In the genomic region with DNA sequence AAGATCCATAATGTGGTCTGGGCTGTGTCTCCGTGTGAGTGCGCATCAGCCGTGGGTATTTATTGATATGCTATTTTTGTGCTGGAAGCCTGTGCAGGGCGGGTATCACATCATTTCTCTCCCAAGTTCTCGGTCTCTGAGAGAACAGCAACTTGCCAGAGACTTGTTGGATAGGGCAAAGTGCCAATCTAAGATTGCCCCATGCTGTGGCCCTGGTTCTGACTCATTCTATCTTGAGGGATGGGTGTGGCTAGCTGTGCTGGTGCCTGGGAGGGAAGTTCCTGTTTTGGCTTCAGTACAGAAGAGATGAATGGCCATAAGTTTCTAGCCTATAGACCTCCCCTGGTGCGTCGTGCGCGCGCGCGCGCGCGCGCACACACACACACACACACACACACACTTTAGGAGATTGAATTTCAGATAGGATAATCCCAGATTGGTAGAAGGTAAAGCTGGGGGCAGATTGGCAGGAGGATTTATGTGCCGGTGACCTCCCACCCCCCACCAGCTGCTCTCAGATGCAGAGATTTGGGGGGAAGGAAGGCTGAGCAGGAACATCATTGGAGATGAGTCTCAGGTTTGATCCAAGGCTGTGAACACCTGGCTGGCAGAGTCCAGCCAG, we compare ENCODE assay signal across 11 mouse cellular contexts. TPM values are rescaled to one million over a fixed set of nuclear protein-coding genes. Genes with fewer than 3 reads are reported as not detected.
DNase-seq lines count a peak whose midpoint lies in the region.
"Had no signal": no experiment of that assay in that cellular context is flagged by ENCODE, and none has a peak within 500 bp of the region (broad histone marks: within the 10 kb centered on the region; RNA-seq: fewer than 3 reads in every experiment).

No protein-coding gene starts in this region.

- H3K27me3 ChIP-seq in splenic B cell, adult 2 months (ENCODE audit: control insufficient read depth, insufficient read depth, low read length, poor library complexity, severe bottlenecking) = peaks cover 1% of the 10 kb centered on the region; the same call in 1 of the 2 replicates

- peak; percentile 36 to 82 for DNase-seq in adrenal gland, adult (ENCODE audit: inconsistent age in 2 of 2, low spot score in 1 of 2)
- no peak for DNase-seq in adrenal gland, adult 18-20 months (ENCODE audit: low spot score in 2 of 2)
- DNase-seq in urinary bladder, postnatal 14 days (ENCODE audit: low spot score) = peak; percentile 51
- no peak for DNase-seq in urinary bladder, adult 2 months (ENCODE audit: low spot score)
- DNase-seq in lung, postnatal 10 days = peak; percentile 50
- DNase-seq in splenic B cell, adult 2 months (ENCODE audit: low read depth, low spot score) = peak; percentile 12
- no peak for DNase-seq in left cerebral cortex, postnatal 10 days (ENCODE audit: extremely low spot score in 1 of 2, low spot score in 2 of 2)
- no peak for DNase-seq in left cerebral cortex, postnatal 4 days

- H3K36me3 ChIP-seq in splenic B cell, adult 2 months (ENCODE audit: control insufficient read depth, insufficient read depth, low read length, poor library complexity, severe bottlenecking) = no peaks in the 10 kb centered on the region
- H3K36me3 ChIP-seq: limb, embryonic 12.5 days; stomach, embryonic 15.5 days had no signal

- intact Hi-C loops in left cerebral cortex, postnatal 10 days (cut with DNase I) = no loop called here
- intact Hi-C loops in left cerebral cortex, postnatal 4 days (cut with DNase I) = no loop called here

RNA-seq across cellular contexts. Expression of gene Riiad1, which starts 2.7 kb away (rescaled TPM):
- 1 to 10 TPM; 3.0 to 3.3 TPM for total RNA-seq in adrenal gland, adult 18-20 months (2021)
- 1.2 and 2.4 TPM in 2 replicates for polyA plus RNA-seq in urinary bladder, adult 2 months (2012; rRNA removed)
- 1 to 10 TPM; 6.8 to 8.7 TPM for total RNA-seq in left cerebral cortex, postnatal 10 days (2021)
- total RNA-seq in left cerebral cortex, postnatal 4 days (2021) = 1 to 10 TPM; 6.4 to 7.1 TPM

RNA-seq across cellular contexts. Expression of gene Celf3, which starts 4.8 kb away (rescaled TPM):
- total RNA-seq in adrenal gland, adult 18-20 months (2021) = 10 to 100 TPM; 16.3 to 29.0 TPM
- polyA plus RNA-seq in urinary bladder, adult 2 months (2012; rRNA removed) = 0.83 and 1.1 TPM in 2 replicates
- total RNA-seq in left cerebral cortex, postnatal 10 days (2021) = 100 to 1,000 TPM; 242 to 260 TPM
- 100 to 1,000 TPM; 243 to 274 TPM for total RNA-seq in left cerebral cortex, postnatal 4 days (2021)

RNA-seq across cellular contexts. Expression of gene Oaz3, which starts 39.2 kb away (rescaled TPM):
- not detected for total RNA-seq in adrenal gland, adult 18-20 months (2021)
- 0.29 and 0.43 TPM in 2 replicates for polyA plus RNA-seq in urinary bladder, adult 2 months (2012; rRNA removed)
- total RNA-seq in left cerebral cortex, postnatal 10 days (2021) = not detected
- total RNA-seq in left cerebral cortex, postnatal 4 days (2021) = not detected
- polyA plus RNA-seq: embryonic facial prominence, embryonic 11.5 days had no signal

RNA-seq across cellular contexts. Expression of gene Mrpl9, which starts 39.8 kb away (rescaled TPM):
- total RNA-seq in adrenal gland, adult 18-20 months (2021) = 10 to 100 TPM; 69.9 to 77.6 TPM
- 70.7 and 81.1 TPM in 2 replicates for polyA plus RNA-seq in urinary bladder, adult 2 months (2012; rRNA removed)
- 10 to 100 TPM; 39.8 to 41.2 TPM for total RNA-seq in left cerebral cortex, postnatal 10 days (2021)
- total RNA-seq in left cerebral cortex, postnatal 4 days (2021) = 10 to 100 TPM; 39.2 to 39.9 TPM

Comparison
In these comparisons a context has a peak if more than half of its experiments do, and no peak if none do; other contexts are left out.
1. DNase-seq: peak in adrenal gland, adult (2 of 2), urinary bladder, postnatal 14 days (single experiment), lung, postnatal 10 days (single experiment) and splenic B cell, adult 2 months (single experiment); none in adrenal gland, adult 18-20 months (0 of 2), urinary bladder, adult 2 months (single experiment), left cerebral cortex, postnatal 10 days (0 of 2) and left cerebral cortex, postnatal 4 days (single experiment).
2. RNA of gene Celf3, which starts 4.8 kb away (total RNA-seq): 243 to 274 TPM in left cerebral cortex, postnatal 4 days and 242 to 260 TPM in left cerebral cortex, postnatal 10 days; 16.3 to 29.0 TPM in adrenal gland, adult 18-20 months; every median in the first group is over 4 times any median in the second.